Mouse (Mus musculus) lung, postnatal 25 days (tissue): ENCODE measurements around the gene Zswim8.

Experiments used
- DNase-seq: peaks from one replicate; pipeline ENCODE4 v3.0.0; 2022; ENCODE audit warnings: low spot score

Zswim8 gene

DNA sequence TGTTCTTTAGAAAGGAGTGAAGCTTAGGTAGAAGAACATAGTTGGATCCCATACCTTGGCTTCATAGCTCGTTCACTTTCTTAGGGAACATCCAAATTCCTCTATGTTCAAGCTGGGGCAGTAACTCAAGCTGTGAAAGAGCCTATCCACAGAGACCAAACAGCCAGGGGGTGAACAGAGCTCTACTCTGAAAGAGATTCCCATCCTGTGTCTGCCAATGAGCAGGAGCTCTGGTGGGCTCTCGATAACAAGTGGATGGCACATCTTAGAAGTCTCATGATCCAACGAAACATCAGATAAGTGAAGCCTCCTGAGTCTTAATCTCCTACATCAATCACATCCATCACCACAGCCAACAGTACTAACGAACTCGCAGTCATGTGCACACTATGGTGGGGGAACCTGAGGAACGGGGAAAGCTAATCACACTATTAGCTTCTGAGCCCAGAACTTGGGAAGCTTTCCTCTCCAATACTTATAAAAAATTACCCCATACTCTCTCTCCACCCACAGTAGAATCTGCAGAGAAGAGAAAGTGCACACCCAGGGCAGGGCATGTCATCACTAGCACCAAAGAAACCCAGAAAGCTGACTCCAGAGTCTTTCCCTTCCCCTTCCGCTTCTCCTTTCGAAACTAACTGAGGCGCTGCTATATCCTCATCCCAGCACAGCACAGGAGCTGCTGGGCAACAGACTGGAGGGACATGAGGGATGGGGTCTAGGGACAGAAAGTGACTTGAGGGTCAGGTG lies 23.7 kb downstream of the Zswim8 start:
- no peak for DNase-seq

DNA sequence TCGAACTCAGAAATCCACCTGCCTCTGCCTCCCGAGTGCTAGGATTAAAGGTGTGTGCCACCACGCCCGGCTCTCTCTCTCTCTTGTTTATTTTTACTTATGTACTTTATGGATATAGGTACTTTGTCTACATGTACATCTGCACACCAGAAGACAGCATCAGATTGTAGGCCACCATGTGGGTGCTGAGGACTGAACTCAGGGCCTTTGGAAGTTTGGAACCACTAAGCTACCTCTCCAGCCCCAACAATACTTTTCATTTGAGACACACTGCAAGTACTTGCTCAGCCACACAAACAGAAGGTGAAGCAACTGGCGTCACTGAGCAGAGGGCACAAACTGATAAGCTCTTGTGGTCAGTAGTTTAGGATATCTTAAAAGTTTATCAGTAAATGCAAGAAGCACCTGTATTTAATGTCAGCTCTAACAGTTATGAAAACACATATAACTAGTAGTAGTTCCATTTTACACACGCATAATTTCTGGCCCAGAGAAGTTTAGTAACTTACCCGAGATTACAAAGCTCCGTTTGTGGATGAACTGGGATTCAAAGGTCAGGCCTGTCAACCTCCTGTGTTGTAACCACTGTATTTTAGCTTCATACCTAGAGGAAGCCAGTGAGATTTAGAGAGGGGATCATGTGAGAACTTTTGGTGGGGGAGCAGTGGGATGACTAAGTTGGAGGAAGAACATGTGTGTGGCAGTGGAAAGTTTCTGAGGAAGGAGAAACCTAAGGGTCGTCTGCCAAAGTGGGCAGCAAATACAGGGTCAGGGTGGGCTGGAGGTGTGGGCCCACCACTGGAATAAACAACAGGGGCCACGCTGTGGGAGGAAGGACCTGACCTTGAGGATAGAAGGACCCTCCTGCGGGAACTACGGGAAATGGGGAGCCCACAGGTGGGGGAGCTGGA lies 25.9 kb downstream of the Zswim8 start:
- DNase-seq = peak; percentile 15

DNA sequence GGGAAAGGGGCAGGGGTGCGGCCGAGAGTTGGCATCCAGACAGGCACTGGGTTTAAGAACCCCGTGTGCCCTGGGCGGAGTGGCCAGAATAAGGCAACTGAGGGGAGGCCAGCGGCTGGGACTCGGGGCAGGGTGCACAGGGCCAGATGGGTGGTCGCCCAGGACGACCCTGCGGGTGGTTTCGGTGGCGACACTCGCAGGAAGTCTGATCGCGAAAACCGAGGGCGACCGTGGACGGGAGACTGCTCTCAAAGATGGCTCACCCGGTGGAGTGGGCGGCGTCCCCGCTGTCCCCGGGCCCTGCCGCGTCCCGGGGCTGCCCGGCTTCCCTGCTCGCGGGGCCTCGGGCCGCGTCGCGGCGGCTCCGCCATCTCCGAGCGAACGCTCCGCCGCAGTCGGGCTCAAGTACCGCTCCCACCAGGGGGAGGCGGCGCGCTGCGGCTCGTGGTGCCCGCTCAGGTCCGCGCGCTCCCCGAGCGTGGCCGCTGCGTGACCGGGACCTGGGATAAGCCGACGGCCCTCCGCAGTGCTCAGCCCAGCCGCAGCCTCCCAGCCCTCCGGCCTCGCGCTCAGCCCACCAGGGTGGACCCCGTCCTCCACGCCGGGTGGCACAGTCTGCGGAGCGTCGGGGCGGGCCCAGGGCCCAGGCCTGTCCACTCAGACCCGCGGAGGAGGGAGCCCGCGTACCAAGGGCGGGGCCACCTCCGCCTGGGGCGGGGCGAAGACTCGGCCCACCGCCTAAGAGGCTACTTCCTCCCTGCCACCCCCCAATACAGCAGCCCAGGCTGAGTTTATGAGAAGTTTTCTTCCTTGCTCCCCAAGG lies 26.8 kb downstream of the Zswim8 start, which contains the start of gene Ndst2:
Gene Ndst2, minus strand, starts transcription at position 611 of the 823 bp plus-strand sequence.
- DNase-seq = peak; percentile 89

GRCm38 (mm10) chr14:20735052-20735451 lies 27.7 kb downstream of the Zswim8 start:
- DNase-seq = no peak

DNA sequence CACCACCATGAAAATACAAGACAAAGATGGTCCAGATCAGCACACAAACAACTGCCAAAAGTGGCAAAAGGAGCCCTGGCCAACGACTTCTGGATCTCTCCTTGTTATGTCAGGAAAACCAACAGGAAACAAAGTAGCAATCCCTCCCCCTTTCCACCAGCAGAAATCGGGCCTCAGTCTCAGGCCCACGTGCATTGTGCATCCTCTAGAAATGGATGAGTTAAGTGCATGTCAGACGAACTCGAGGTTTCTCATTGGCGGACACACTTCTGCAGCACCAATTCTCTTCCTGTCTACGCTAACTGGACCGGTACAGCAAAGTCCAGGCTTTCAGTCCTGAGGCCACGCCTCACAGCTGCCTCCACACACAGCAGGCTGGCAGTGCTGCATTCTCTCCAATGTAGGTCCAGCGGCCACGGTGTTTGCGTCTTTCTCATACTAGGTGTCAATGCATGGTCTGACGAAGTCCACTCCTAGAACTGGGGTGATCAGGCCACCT lies 28.6 kb downstream of the Zswim8 start:
- no peak for DNase-seq

DNA sequence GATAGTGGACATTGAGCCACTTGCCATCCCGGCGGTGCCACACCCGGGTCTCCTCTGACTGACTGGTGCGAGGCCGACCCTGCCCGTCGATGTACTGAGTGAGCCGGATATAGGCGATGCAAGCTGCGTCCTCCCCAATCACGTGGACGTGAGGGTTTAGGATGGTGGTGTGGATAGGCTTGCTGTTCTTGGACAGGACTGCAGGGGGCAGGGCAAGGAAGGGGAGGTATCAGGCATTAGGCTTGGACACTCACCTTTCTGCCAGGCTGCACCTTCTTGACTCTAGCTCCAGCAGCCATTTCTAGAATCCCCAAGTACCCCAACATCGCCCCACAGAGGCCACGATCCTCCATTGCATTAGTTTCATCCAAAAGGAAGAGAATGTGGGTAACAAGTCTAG lies 30.0 kb downstream of the Zswim8 start:
- peak; percentile 61 for DNase-seq

DNA sequence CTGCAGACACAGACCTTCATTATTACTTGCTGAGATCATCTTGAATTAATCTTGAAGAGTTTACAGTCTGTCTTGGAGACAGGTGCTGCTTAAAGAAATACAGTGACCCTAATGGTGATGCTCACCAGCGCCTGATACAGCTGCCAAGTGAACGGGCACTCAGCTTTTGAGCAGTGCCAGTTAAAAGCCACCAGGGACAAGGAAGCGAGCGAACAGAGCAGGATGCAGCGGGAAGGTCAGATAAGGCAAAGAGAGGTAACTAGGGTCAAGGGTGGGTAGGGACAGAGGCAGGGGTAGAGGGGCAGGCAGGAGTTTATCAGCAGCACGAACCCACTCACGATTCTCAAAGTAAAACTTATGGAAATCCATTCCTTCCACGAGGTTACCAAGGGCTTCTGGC lies 31.2 kb downstream of the Zswim8 start:
- DNase-seq = no peak

DNA sequence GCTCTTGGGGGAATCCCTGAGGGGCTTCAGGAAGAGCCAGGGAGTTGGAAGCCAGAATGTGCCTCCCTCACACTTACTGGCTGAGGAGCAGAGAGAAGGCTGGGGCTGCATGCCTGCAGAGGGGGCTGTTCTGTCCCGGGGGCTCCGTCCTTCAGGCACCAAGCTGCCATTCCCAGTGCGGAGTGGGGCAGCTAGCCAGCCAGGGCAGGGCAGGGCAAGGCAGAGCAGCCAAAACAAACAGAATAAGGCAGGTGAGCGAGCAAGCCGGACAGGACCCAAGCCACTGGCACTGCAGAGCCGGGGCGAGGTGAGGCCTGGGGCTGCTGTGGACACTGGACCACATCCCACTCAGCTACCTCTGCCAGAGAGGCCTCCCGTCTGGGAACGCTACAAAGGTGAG lies 33.9 kb downstream of the Zswim8 start:
- peak; percentile 59 for DNase-seq

- no peak for DNase-seq
Observed at GRCm38 (mm10) chr14:20743614-20744013, 36.3 kb downstream of the Zswim8 start.

GRCm38 (mm10) chr14:20746935-20747334 lies 39.6 kb downstream of the Zswim8 start:
- DNase-seq = no peak

DNA sequence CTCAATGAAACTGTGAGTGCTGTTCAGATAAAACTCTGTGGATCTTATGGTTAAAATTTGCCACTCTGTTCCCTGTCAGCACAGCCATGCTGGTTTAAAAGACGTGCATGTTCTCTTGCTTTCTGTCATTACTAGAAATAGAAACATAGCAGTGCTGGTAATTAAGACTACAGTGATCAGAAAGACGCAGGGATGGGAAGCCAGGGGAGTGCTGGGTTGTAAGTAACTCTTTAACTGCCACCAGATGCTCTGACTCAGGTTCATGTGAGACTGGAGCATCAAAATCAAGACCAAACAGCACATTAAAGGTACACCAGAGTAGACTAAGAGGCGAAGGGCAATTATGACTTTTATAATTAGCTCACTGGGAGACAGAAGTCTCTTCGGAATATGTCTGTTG lies 41.0 kb downstream of the Zswim8 start:
- DNase-seq = no peak

- no peak for DNase-seq
Observed at GRCm38 (mm10) chr14:20749494-20750051, 42.2 kb downstream of the Zswim8 start.

GRCm38 (mm10) chr14:20750503-20750902 lies 43.2 kb downstream of the Zswim8 start:
- DNase-seq = no peak

- no peak for DNase-seq
Observed at GRCm38 (mm10) chr14:20753792-20754191, 46.4 kb downstream of the Zswim8 start.

GRCm38 (mm10) chr14:20757370-20757907 lies 50.1 kb downstream of the Zswim8 start:
- DNase-seq = no peak

- DNase-seq = no peak
Observed at GRCm38 (mm10) chr14:20758768-20759435, 51.5 kb downstream of the Zswim8 start.

DNA sequence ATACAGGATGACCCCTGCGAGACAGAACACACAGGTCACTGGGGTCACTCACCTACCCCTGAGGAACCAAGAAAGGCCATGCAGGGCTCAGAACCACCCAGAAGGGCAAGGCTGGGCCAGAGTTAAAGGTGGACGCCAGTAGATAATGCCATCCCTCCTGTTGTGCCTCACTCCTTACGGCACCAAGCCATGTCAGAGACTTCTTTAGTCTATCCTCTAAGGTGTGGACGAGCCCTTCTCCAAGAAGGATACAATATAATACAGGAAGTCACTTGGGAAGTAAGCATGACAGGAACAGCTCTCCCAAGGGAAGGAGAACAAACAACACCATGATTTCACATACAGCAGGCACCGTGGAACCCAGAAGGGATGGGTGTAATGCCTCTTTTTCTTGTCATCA lies 57.6 kb downstream of the Zswim8 start:
- no peak for DNase-seq

DNA sequence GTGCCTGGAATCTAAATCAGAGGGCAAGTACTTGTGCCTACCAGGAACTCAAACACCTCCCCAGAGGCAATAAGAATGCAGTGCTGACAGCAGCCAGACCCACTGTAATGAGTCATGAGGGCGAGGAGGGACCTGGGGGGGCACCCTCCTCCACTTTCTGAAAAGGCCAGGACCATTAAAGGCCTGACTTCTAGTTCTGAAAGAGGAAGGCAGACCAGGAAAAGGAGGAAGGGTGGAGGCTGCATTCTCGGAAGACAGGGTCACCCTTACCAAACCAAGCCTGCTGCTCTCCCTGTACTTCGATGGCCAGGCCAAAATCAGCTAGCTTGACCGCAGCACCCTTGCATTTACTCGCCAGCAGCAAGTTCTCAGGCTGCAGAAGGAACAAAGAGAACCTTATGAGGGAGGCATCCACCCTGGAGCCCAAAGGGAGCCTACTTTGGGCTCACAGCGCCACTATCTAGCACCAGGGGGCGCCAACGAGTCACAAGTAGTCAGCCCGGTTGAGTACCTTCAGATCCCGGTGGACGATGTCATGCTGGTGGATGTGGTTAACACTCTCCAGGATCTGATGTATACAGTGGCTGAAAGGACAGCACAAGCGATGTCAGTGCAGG lies 58.4 kb downstream of the Zswim8 start:
- DNase-seq = peak; percentile 91

DNA sequence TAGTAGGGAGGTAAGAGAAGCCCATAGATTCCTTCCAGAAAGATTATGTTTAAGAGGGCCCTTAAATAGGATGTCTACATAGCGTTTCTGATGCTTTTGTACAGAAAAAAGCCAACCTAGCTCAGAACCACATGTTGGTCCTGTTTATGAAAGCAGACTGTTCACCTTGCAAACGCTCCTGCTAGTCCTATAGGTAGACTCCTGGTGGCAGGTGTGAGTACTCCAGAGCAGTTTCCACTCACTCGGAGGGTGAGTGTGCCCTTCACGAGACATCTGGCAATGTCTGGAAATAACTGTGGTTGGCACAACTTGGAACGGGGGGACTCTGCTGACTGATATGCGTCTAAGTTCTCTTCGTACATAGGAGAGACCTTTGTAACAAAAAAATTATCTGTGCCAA lies 60.6 kb downstream of the Zswim8 start:
- DNase-seq = peak; percentile 16

DNA sequence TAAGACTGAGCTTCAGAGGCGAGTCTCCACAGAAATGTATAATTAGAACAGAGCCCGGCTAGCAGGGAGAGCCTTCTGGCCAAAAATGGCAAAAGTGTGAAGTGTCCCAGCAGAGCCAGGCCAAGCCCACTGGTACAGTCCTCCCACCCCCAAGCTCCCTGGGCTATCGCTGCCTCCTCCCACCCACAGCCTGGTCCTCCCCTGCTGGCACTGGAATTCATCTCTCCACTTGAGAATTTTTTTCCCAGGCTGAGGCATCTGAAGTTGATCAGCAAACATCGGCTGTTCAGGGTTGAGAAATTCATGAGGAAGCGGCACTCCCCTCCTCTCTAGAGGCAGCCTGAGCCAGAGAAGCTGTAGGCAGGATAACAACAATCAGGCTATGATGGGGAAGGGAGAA lies 61.2 kb downstream of the Zswim8 start:
- peak; percentile 91 for DNase-seq
